Mouse (Mus musculus): ENCODE data around the gene Slc28a2. TPM values are rescaled to one million over a fixed set of nuclear protein-coding genes. Genes with fewer than 3 reads are reported as not detected.
"Not testable (repeated sequence)": the region's sequence is repeated elsewhere in the genome, so short reads cannot be mapped to it uniquely, and the experiment has no call there.

Slc28a2 gene
- polyA plus RNA-seq, 1 experiment from 2014 or later, result not detected

GRCm38 (mm10) chr2:122385095-122385494 is 41.2 kb upstream of the Slc28a2 start:
- Histone ChIP-seq H3K27me3 (ENCODE audit: control insufficient read depth, insufficient read depth, low read length) (no peaks in the 10 kb centered on the region), H3K27ac (ENCODE audit: low read depth, low read length) (no peak overlapping the region), H3K36me3 (ENCODE audit: control insufficient read depth, insufficient read depth, low read length) (no peaks in the 10 kb centered on the region), H3K9ac (ENCODE audit: low read length) (no peak overlapping the region), H3K4me3 (ENCODE audit: low read depth, low read length) (no peak overlapping the region), H3K4me1 (ENCODE audit: control insufficient read depth, insufficient read depth, low read length) (no peaks in the 10 kb centered on the region), H3K4me2 (no peak overlapping the region), H3K9me3 (ENCODE audit: control insufficient read depth, low read length) (no peaks in the 10 kb centered on the region)
- ATAC-seq (ENCODE audit: low FRiP score) (no peak), DNase-seq (ENCODE audit: low spot score, missing footprints) (no peak)
- WGBS, result 41% methylated on average over 3 of the region's 3 CpGs

DNA sequence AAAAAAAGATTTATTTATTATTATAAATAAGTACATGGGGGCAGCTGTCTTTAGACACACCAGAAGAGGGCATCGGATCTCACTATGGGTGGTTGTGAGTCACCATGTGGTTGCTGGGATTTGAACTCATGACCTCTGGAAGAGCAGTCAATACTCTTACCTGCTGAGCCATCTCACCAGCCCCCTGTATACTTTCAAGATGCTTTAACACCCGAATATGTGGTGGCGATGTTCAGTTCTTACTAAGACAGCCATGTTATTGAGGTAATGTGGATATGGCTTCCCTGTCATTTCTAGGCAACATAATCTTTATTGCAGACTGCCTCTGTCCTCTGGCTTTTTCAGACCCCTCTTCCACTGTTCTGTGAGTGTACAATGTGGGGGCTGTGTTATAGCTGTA is 39.1 kb upstream of the Slc28a2 start:
- not testable (repeated sequence) for ATAC-seq (ENCODE audit: low FRiP score); H3K4me1 ChIP-seq (ENCODE audit: control insufficient read depth, insufficient read depth, low read length); H3K9me3 ChIP-seq (ENCODE audit: control insufficient read depth, low read length); H3K9ac ChIP-seq (ENCODE audit: low read length); H3K36me3 ChIP-seq (ENCODE audit: control insufficient read depth, insufficient read depth, low read length); H3K4me3 ChIP-seq (ENCODE audit: low read depth, low read length); DNase-seq (ENCODE audit: low spot score, missing footprints); H3K27ac ChIP-seq (ENCODE audit: low read depth, low read length); H3K27me3 ChIP-seq (ENCODE audit: control insufficient read depth, insufficient read depth, low read length); H3K4me2 ChIP-seq
- 93% methylated on average over 3 of the region's 3 CpGs for WGBS

DNA sequence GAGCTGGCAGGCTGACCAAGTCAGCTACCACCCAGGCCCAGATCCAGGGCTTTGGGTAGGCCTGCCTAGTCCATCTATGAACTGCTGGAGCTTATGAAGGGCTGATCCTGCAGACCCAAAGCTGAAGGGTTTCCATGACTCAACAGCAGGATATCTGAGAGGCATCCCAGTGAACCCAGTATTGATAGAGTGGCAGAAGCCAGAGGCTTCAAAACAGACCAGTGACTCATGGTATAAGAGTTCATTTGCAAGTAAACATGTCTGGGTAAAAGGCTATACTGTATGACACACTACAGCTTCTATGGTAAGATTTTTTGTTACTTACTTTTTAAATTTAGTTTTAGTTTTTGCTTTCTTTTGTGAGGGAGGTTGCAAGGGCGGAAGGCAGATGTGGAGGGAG is 30.1 kb upstream of the Slc28a2 start:
- no peak overlapping the region for H3K27ac ChIP-seq (ENCODE audit: low read depth, low read length)
- H3K9ac ChIP-seq (ENCODE audit: low read length), result no peak overlapping the region
- no peak overlapping the region for H3K4me3 ChIP-seq (ENCODE audit: low read depth, low read length)
- 93% methylated on average over 1 of the region's 1 CpGs for WGBS
- H3K36me3 ChIP-seq (ENCODE audit: control insufficient read depth, insufficient read depth, low read length), result no peaks in the 10 kb centered on the region
- no peak overlapping the region for H3K4me2 ChIP-seq
- no peaks in the 10 kb centered on the region for H3K4me1 ChIP-seq (ENCODE audit: control insufficient read depth, insufficient read depth, low read length)
- DNase-seq (ENCODE audit: low spot score, missing footprints) (no peak), ATAC-seq (ENCODE audit: low FRiP score) (no peak)
- no peaks in the 10 kb centered on the region for H3K27me3 ChIP-seq (ENCODE audit: control insufficient read depth, insufficient read depth, low read length)
- H3K9me3 ChIP-seq (ENCODE audit: control insufficient read depth, low read length), result no peaks in the 10 kb centered on the region

DNA sequence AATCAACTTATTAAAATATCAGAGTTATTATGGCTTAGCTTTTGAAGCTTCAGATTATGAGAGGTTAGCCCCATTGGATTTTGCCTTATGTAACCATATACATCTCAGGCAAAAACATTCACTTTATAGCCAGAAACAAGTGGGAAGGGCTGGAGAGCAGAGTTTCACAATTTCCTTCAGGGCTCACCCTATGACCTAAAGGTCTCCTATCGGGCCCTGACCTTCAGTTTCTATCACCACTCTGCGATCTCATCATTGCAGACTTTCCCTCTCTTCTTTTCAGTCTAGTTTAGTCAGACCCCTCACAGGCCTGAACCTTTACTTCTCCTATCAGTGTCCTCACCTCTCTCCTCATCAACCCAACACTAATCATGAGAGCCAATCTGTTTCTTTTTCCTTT is 18.7 kb upstream of the Slc28a2 start:
- Histone ChIP-seq H3K27ac (ENCODE audit: low read depth, low read length) (no peak overlapping the region), H3K36me3 (ENCODE audit: control insufficient read depth, insufficient read depth, low read length) (no peaks in the 10 kb centered on the region), H3K4me2 (no peak overlapping the region), H3K9ac (ENCODE audit: low read length) (no peak overlapping the region), H3K4me1 (ENCODE audit: control insufficient read depth, insufficient read depth, low read length) (no peaks in the 10 kb centered on the region), H3K4me3 (ENCODE audit: low read depth, low read length) (no peak overlapping the region), H3K27me3 (ENCODE audit: control insufficient read depth, insufficient read depth, low read length) (no peaks in the 10 kb centered on the region), H3K9me3 (ENCODE audit: control insufficient read depth, low read length) (no peaks in the 10 kb centered on the region)
- DNase-seq (ENCODE audit: low spot score, missing footprints) (no peak), ATAC-seq (ENCODE audit: low FRiP score) (no peak)
- 91% methylated on average over 2 of the region's 2 CpGs for WGBS

DNA sequence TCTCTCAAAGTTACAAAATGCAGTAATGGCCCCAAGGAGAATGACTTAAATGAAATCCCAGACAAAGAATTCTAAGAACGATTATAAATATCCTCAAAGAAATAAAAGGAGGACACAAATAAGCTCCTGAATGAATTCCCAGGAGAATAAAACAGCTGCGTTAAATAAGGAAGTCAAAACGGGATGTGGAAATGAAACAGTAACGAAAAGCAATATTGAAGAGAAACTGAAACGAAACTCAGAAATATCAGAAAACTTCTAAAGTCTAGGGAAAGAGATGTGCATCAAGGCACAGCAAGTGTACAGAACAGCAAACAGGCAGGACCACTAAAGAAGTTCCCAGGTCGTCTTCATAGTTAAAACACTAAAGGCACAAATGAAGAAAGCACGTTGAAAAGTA is 17.3 kb upstream of the Slc28a2 start:
- H3K27me3 ChIP-seq (ENCODE audit: control insufficient read depth, insufficient read depth, low read length), result no peaks in the 10 kb centered on the region
- no peak overlapping the region for H3K4me3 ChIP-seq (ENCODE audit: low read depth, low read length)
- H3K9me3 ChIP-seq (ENCODE audit: control insufficient read depth, low read length), result no peaks in the 10 kb centered on the region
- no peak for DNase-seq (ENCODE audit: low spot score, missing footprints)
- H3K4me1 ChIP-seq (ENCODE audit: control insufficient read depth, insufficient read depth, low read length), result no peaks in the 10 kb centered on the region
- no peak for ATAC-seq (ENCODE audit: low FRiP score)
- no peak overlapping the region for H3K27ac ChIP-seq (ENCODE audit: low read depth, low read length)
- WGBS, result 84% methylated on average over 7 of the region's 7 CpGs
- no peak overlapping the region for H3K9ac ChIP-seq (ENCODE audit: low read length)
- H3K36me3 ChIP-seq (ENCODE audit: control insufficient read depth, insufficient read depth, low read length), result no peaks in the 10 kb centered on the region
- H3K4me2 ChIP-seq, result no peak overlapping the region

- DNase-seq (ENCODE audit: low spot score, missing footprints); ATAC-seq (ENCODE audit: low FRiP score); H3K27me3 ChIP-seq (ENCODE audit: control insufficient read depth, insufficient read depth, low read length); H3K27ac ChIP-seq (ENCODE audit: low read depth, low read length); H3K4me1 ChIP-seq (ENCODE audit: control insufficient read depth, insufficient read depth, low read length); H3K4me3 ChIP-seq (ENCODE audit: low read depth, low read length); H3K9me3 ChIP-seq (ENCODE audit: control insufficient read depth, low read length); H3K4me2 ChIP-seq; H3K36me3 ChIP-seq (ENCODE audit: control insufficient read depth, insufficient read depth, low read length); H3K9ac ChIP-seq (ENCODE audit: low read length): not testable (repeated sequence)
- WGBS, result 82% methylated on average over 2 of the region's 2 CpGs
Observed at GRCm38 (mm10) chr2:122426645-122427044, 368 bp downstream of the Slc28a2 start.

GRCm38 (mm10) chr2:122438706-122439482 is 12.6 kb downstream of the Slc28a2 start:
- H3K27me3 ChIP-seq (ENCODE audit: control insufficient read depth, insufficient read depth, low read length); ATAC-seq (ENCODE audit: low FRiP score); DNase-seq (ENCODE audit: low spot score, missing footprints); H3K4me3 ChIP-seq (ENCODE audit: low read depth, low read length); H3K4me2 ChIP-seq; H3K27ac ChIP-seq (ENCODE audit: low read depth, low read length); H3K4me1 ChIP-seq (ENCODE audit: control insufficient read depth, insufficient read depth, low read length); H3K9me3 ChIP-seq (ENCODE audit: control insufficient read depth, low read length); H3K9ac ChIP-seq (ENCODE audit: low read length); H3K36me3 ChIP-seq (ENCODE audit: control insufficient read depth, insufficient read depth, low read length): not testable (repeated sequence)
- WGBS, result 89% methylated on average over 5 of the region's 5 CpGs

DNA sequence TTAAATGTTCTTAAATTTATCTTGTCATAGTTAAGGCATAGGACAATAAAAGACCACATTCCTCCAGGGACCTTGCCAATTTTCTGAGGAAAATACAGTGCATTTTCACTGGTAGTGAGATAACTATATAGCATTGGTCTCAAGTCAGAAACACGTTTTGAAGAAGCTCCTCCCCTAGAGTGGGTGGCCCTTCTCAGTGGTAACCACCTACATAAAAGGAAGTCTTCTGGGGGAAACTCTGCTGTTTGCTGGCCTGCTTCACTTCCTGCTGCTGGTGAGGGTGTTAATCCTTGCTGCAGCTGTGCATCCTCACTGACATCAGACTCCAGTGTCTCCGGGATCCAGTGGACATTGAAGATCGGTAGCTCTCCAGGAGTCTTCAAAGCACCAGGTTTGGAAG is 14.2 kb downstream of the Slc28a2 start:
- H3K4me3 ChIP-seq (ENCODE audit: low read depth, low read length); H3K27me3 ChIP-seq (ENCODE audit: control insufficient read depth, insufficient read depth, low read length); DNase-seq (ENCODE audit: low spot score, missing footprints); H3K27ac ChIP-seq (ENCODE audit: low read depth, low read length); H3K4me2 ChIP-seq; H3K4me1 ChIP-seq (ENCODE audit: control insufficient read depth, insufficient read depth, low read length); H3K36me3 ChIP-seq (ENCODE audit: control insufficient read depth, insufficient read depth, low read length); H3K9me3 ChIP-seq (ENCODE audit: control insufficient read depth, low read length); H3K9ac ChIP-seq (ENCODE audit: low read length); ATAC-seq (ENCODE audit: low FRiP score): not testable (repeated sequence)
- 45% methylated on average over 1 of the region's 3 CpGs for WGBS

GRCm38 (mm10) chr2:122441000-122441933 is 15.0 kb downstream of the Slc28a2 start:
- Histone ChIP-seq H3K27me3 (ENCODE audit: control insufficient read depth, insufficient read depth, low read length) (no peaks in the 10 kb centered on the region), H3K4me1 (ENCODE audit: control insufficient read depth, insufficient read depth, low read length) (no peaks in the 10 kb centered on the region), H3K4me3 (ENCODE audit: low read depth, low read length) (no peak overlapping the region), H3K36me3 (ENCODE audit: control insufficient read depth, insufficient read depth, low read length) (no peaks in the 10 kb centered on the region), H3K9me3 (ENCODE audit: control insufficient read depth, low read length) (no peaks in the 10 kb centered on the region), H3K4me2 (no peak overlapping the region), H3K27ac (ENCODE audit: low read depth, low read length) (no peak overlapping the region), H3K9ac (ENCODE audit: low read length) (no peak overlapping the region)
- WGBS, result 85% methylated on average over 7 of the region's 7 CpGs
- ATAC-seq (ENCODE audit: low FRiP score) (no peak), DNase-seq (ENCODE audit: low spot score, missing footprints) (no peak)
